Mouse (Mus musculus): ENCODE measurements at regions not wholly inside any gene's neighbourhood (a gene's known extent, or its start where the extent isn't known, plus 50 kb on each side); places are given as distances from the start of the nearest gene placed in this dataset.

- no peak for TF ChIP-seq GATA1 (IDR thresholded peaks at IDR 0.05; ENCODE audit: low read length)
Observed at GRCm38 (mm10) chr10:42131798-42132197, 113.6 kb upstream of the Armc2 start.

GRCm38 (mm10) chr10:42131298-42131697 is 113.1 kb upstream of the Armc2 start:
- TF ChIP-seq GATA1 (IDR thresholded peaks at IDR 0.05; ENCODE audit: low read length) = no peak

GRCm38 (mm10) chr10:42127865-42128419 is 109.7 kb upstream of the Armc2 start:
- TF ChIP-seq GATA1 (IDR thresholded peaks at IDR 0.05; ENCODE audit: low read length) = no peak

- no peak for TF ChIP-seq GATA1 (IDR thresholded peaks at IDR 0.05; ENCODE audit: low read length)
Observed at GRCm38 (mm10) chr10:42126816-42127215, 108.6 kb upstream of the Armc2 start.

GRCm38 (mm10) chr10:42122768-42123635 is 104.8 kb upstream of the Armc2 start:
- TF ChIP-seq GATA1 (IDR thresholded peaks at IDR 0.05; ENCODE audit: low read length) = no peak

GRCm38 (mm10) chr10:42121984-42122383 is 103.7 kb upstream of the Armc2 start:
- TF ChIP-seq GATA1 (IDR thresholded peaks at IDR 0.05; ENCODE audit: low read length) = no peak

GRCm38 (mm10) chr10:42119326-42119725 is 101.1 kb upstream of the Armc2 start:
- no peak for TF ChIP-seq GATA1 (IDR thresholded peaks at IDR 0.05; ENCODE audit: low read length)

- TF ChIP-seq GATA1 (IDR thresholded peaks at IDR 0.05; ENCODE audit: low read length) = no peak
Observed at GRCm38 (mm10) chr10:42118361-42119188, 100.3 kb upstream of the Armc2 start.

GRCm38 (mm10) chr10:42117523-42117922 is 99.3 kb upstream of the Armc2 start:
- TF ChIP-seq GATA1 (IDR thresholded peaks at IDR 0.05; ENCODE audit: low read length) = no peak

- TF ChIP-seq GATA1 (IDR thresholded peaks at IDR 0.05; ENCODE audit: low read length) = no peak
Observed at GRCm38 (mm10) chr10:42115920-42116298, 97.7 kb upstream of the Armc2 start.

- TF ChIP-seq GATA1 (IDR thresholded peaks at IDR 0.05; ENCODE audit: low read length) = no peak
Observed at GRCm38 (mm10) chr10:42115224-42115919, 97.1 kb upstream of the Armc2 start.

- no peak for TF ChIP-seq GATA1 (IDR thresholded peaks at IDR 0.05; ENCODE audit: low read length)
Observed at GRCm38 (mm10) chr10:42110704-42111103, 92.5 kb upstream of the Armc2 start.

GRCm38 (mm10) chr10:42108294-42109014 is 90.2 kb upstream of the Armc2 start:
- no peak for TF ChIP-seq GATA1 (IDR thresholded peaks at IDR 0.05; ENCODE audit: low read length)

- TF ChIP-seq GATA1 (IDR thresholded peaks at IDR 0.05; ENCODE audit: low read length) = no peak
Observed at GRCm38 (mm10) chr10:42107437-42108293, 89.4 kb upstream of the Armc2 start.
